Mouse (Mus musculus) gastrocnemius, postnatal 14 days (tissue): ENCODE measurements at regions not wholly inside any gene's neighbourhood (a gene's known extent, or its start where the extent isn't known, plus 50 kb on each side); places are given as distances from the start of the nearest gene placed in this dataset.

Source experiments
- DNase-seq: peaks from one replicate; pipeline ENCODE4 v3.0.0; 2021; ENCODE audit warnings: mixed read lengths
- intact Hi-C: fragments of 180-260 bp; cut with DNase I; formaldehyde crosslinking; loops from one replicate; pipeline ENCODE4 v1.15.1; 2025; ENCODE audit warnings: low total_unique reads

- no peak for DNase-seq
- intact Hi-C loops, result no loop called here
Measured at GRCm38 (mm10) chr15:64581046-64581445, 236.4 kb upstream of the Gm21798 start.

GRCm38 (mm10) chr15:64584129-64584528, 233.4 kb upstream of the Gm21798 start:
- intact Hi-C loops, result no loop called here

GRCm38 (mm10) chr15:64586776-64587175, 230.7 kb upstream of the Gm21798 start:
- DNase-seq, result no peak
- intact Hi-C loops, result no loop called here

More at GRCm38 (mm10) chr15:64584129-64584528, 233.4 kb upstream of the Gm21798 start:
- DNase-seq, result no peak

- DNase-seq, result no peak
- intact Hi-C loops, result no loop called here
Measured at GRCm38 (mm10) chr15:64590092-64590881, 227.2 kb upstream of the Gm21798 start.

GRCm38 (mm10) chr15:64613503-64613902, 204.0 kb upstream of the Gm21798 start:
- intact Hi-C loops, result no loop called here
- DNase-seq, result no peak

- intact Hi-C loops, result no loop called here
- DNase-seq, result no peak
Measured at GRCm38 (mm10) chr15:64618471-64618870, 199.0 kb upstream of the Gm21798 start.

- no peak for DNase-seq
- intact Hi-C loops, result loop anchor here (10.0 kb wide), 1 partner anchor 227 kb away; no protein-coding TSS in a partner anchor
Measured at GRCm38 (mm10) chr15:64621876-64622275, 195.6 kb upstream of the Gm21798 start.

GRCm38 (mm10) chr15:64622591-64622990, 194.9 kb upstream of the Gm21798 start:
- intact Hi-C loops, result loop anchor here (10.0 kb wide), 1 partner anchor 228 kb away; no protein-coding TSS in a partner anchor

GRCm38 (mm10) chr15:64626359-64626758, 191.1 kb upstream of the Gm21798 start:
- intact Hi-C loops, result loop anchor here (5.0 to 10.0 kb wide), 3 partner anchors 232 to 494 kb away; no protein-coding TSS in a partner anchor
- no peak for DNase-seq

More at GRCm38 (mm10) chr15:64622591-64622990, 194.9 kb upstream of the Gm21798 start:
- peak; percentile 55 for DNase-seq

GRCm38 (mm10) chr15:64627258-64627657, 190.2 kb upstream of the Gm21798 start:
- intact Hi-C loops, result loop anchor here (5.0 to 10.0 kb wide), 3 partner anchors 232 to 495 kb away; no protein-coding TSS in a partner anchor
- peak; percentile 61 for DNase-seq
